Mouse (Mus musculus): ENCODE data around the gene Ppil1.

Ppil1 gene

GRCm38 (mm10) chr17:29263840-29264633 is at the start of gene Ppil1:
Ppil1 (minus strand) TSS chr17:29264186.
- DNase-seq (ENCODE audit: extremely low spot score): peak; percentile 87

- no peak for DNase-seq (ENCODE audit: extremely low spot score)
Observed at GRCm38 (mm10) chr17:29313300-29313699, 49.3 kb upstream of the Ppil1 start.

- no peak for DNase-seq (ENCODE audit: extremely low spot score)
Observed at GRCm38 (mm10) chr17:29312082-29312481, 48.1 kb upstream of the Ppil1 start.

- DNase-seq (ENCODE audit: extremely low spot score): no peak
Observed at GRCm38 (mm10) chr17:29311602-29312001, 47.6 kb upstream of the Ppil1 start.

- no peak for DNase-seq (ENCODE audit: extremely low spot score)
Observed at GRCm38 (mm10) chr17:29310056-29310623, 46.2 kb upstream of the Ppil1 start.

- no peak for DNase-seq (ENCODE audit: extremely low spot score)
Observed at GRCm38 (mm10) chr17:29305871-29306270, 41.9 kb upstream of the Ppil1 start.

- peak; percentile 22 for DNase-seq (ENCODE audit: extremely low spot score)
Observed at GRCm38 (mm10) chr17:29305058-29305806, 41.2 kb upstream of the Ppil1 start.

- no peak for DNase-seq (ENCODE audit: extremely low spot score)
Observed at GRCm38 (mm10) chr17:29304376-29305057, 40.5 kb upstream of the Ppil1 start.

GRCm38 (mm10) chr17:29303856-29304255 is 39.9 kb upstream of the Ppil1 start:
- no peak for DNase-seq (ENCODE audit: extremely low spot score)

- peak; percentile 28 for DNase-seq (ENCODE audit: extremely low spot score)
Observed at GRCm38 (mm10) chr17:29303087-29303486, 39.1 kb upstream of the Ppil1 start.

- no peak for DNase-seq (ENCODE audit: extremely low spot score)
Observed at GRCm38 (mm10) chr17:29302149-29302548, 38.2 kb upstream of the Ppil1 start.

- no peak for DNase-seq (ENCODE audit: extremely low spot score)
Observed at GRCm38 (mm10) chr17:29301421-29301820, 37.4 kb upstream of the Ppil1 start.

- no peak for DNase-seq (ENCODE audit: extremely low spot score)
Observed at GRCm38 (mm10) chr17:29300926-29301325, 36.9 kb upstream of the Ppil1 start.

GRCm38 (mm10) chr17:29299282-29299681 is 35.3 kb upstream of the Ppil1 start:
- DNase-seq (ENCODE audit: extremely low spot score): no peak

GRCm38 (mm10) chr17:29297813-29298212 is 33.8 kb upstream of the Ppil1 start:
- DNase-seq (ENCODE audit: extremely low spot score): no peak

GRCm38 (mm10) chr17:29297321-29297720 is 33.3 kb upstream of the Ppil1 start:
- no peak for DNase-seq (ENCODE audit: extremely low spot score)

GRCm38 (mm10) chr17:29295835-29296234 is 31.8 kb upstream of the Ppil1 start:
- DNase-seq (ENCODE audit: extremely low spot score): no peak

- no peak for DNase-seq (ENCODE audit: extremely low spot score)
Observed at GRCm38 (mm10) chr17:29293807-29294605, 30.0 kb upstream of the Ppil1 start.

- DNase-seq (ENCODE audit: extremely low spot score): no peak
Observed at GRCm38 (mm10) chr17:29292996-29293395, 29.0 kb upstream of the Ppil1 start.

- DNase-seq (ENCODE audit: extremely low spot score): no peak
Observed at GRCm38 (mm10) chr17:29291793-29292192, 27.8 kb upstream of the Ppil1 start.

All from embryo, embryonic 9.5 days (tissue).